Mouse (Mus musculus) MEL (cell line): ENCODE results near the gene Pla2g5. TPM values are rescaled to one million over a fixed set of nuclear protein-coding genes. Genes with fewer than 3 reads are reported as not detected.
"Not testable (repeated sequence)": the region's sequence is repeated elsewhere in the genome, so short reads cannot be mapped to it uniquely, and the experiment has no call there.

Experiments used
- DNase-seq: peaks from one replicate; pipeline ENCODE4 v3.0.0; 2011; ENCODE audit warnings: low read depth, low spot score
- H3K27ac ChIP-seq: 2 replicates; pipeline ENCODE4 v1.5.1; 2012; ENCODE audit warnings: low read depth, mild to moderate bottlenecking, control low read depth, low read length, moderate library complexity; ENCODE audit not compliant: control insufficient read depth
- H3K27me3 ChIP-seq, 2 experiments: fragments of 150-350 bp in 1 of 2; sonication (generic) in 1 of 2; 2 replicates each; pipeline ENCODE4 v1.6.1; 2012; ENCODE audit warnings: low read length in 2 of 2, mild to moderate bottlenecking in 2 of 2, improper control_type of control experiment in 1 of 2, moderate library complexity in 1 of 2; ENCODE audit not compliant: insufficient read depth in 2 of 2, control insufficient read depth in 1 of 2
- H3K36me3 ChIP-seq, 2 experiments: 2 replicates each; pipeline ENCODE4 v1.6.1; 2012 to 2014; ENCODE audit warnings: low read length in 2 of 2, improper control_type of control experiment in 1 of 2, inconsistent platforms in 1 of 2, mild to moderate bottlenecking in 1 of 2; ENCODE audit not compliant: insufficient read depth in 2 of 2, control insufficient read depth in 1 of 2
- H3K4me1 ChIP-seq, 2 experiments: fragments of 150-350 bp in 1 of 2; sonication (generic) in 1 of 2; 2 replicates each; pipeline ENCODE4 v1.6.1; 2012; ENCODE audit warnings: low read length in 2 of 2, improper control_type of control experiment in 1 of 2, mild to moderate bottlenecking in 1 of 2; ENCODE audit not compliant: insufficient read depth in 2 of 2, control insufficient read depth in 1 of 2
- H3K4me3 ChIP-seq, 2 experiments: fragments of 150-350 bp in 1 of 2; sonication (generic) in 1 of 2; 2 replicates each; pipeline ENCODE4 v1.5.1; 2012; ENCODE audit warnings: low read depth in 2 of 2, low read length in 2 of 2, mild to moderate bottlenecking in 2 of 2, moderate library complexity in 2 of 2, control low read depth in 1 of 2, improper control_type of control experiment in 1 of 2; ENCODE audit not compliant: control insufficient read depth in 1 of 2, insufficient read depth in 1 of 2
- H3K79me2 ChIP-seq: 2 replicates; pipeline ENCODE4 v1.6.1; 2012; ENCODE audit warnings: mild to moderate bottlenecking, low read length, moderate library complexity; ENCODE audit not compliant: control insufficient read depth, poor library complexity, insufficient read depth
- H3K9ac ChIP-seq: 2 replicates; pipeline ENCODE4 v1.6.1; 2012; ENCODE audit warnings: low read depth, mild to moderate bottlenecking, control low read depth, low read length, moderate library complexity; ENCODE audit not compliant: control insufficient read depth, poor library complexity, severe bottlenecking
- H3K9me3 ChIP-seq: fragments of 150-350 bp; sonication (generic); replicated peaks from 2 replicates; pipeline ENCODE4 v1.6.1; 2012; ENCODE audit warnings: mild to moderate bottlenecking, low read length, improper control_type of control experiment, moderate library complexity; ENCODE audit not compliant: insufficient read depth
- ELF1 ChIP-seq: IDR thresholded peaks from 2 replicates; pipeline ENCODE4 v1.6.1; 2014; ENCODE audit warnings: low read depth, mild to moderate bottlenecking, inconsistent platforms, low read length, improper control_type of control experiment, moderate library complexity
- EP300 ChIP-seq, 2 experiments: IDR thresholded peaks; 2 replicates each; pipeline ENCODE4 v1.6.1; 2011; ENCODE audit warnings: improper control_type of control experiment in 2 of 2, low read length in 2 of 2, low read depth in 1 of 2, mild to moderate bottlenecking in 1 of 2
- JUND ChIP-seq: IDR thresholded peaks from 2 replicates; pipeline ENCODE4 v1.6.1; 2011; ENCODE audit warnings: low read depth, mild to moderate bottlenecking, improper control_type of control experiment, low read length
- MAFK ChIP-seq: IDR thresholded peaks from 2 replicates; pipeline ENCODE4 v1.6.1; 2011; ENCODE audit warnings: low read depth, mild to moderate bottlenecking, low read length, improper control_type of control experiment, borderline replicate concordance
- MXI1 ChIP-seq: IDR thresholded peaks from 2 replicates; pipeline ENCODE4 v1.6.1; 2011; ENCODE audit warnings: mild to moderate bottlenecking, low read depth, low read length, improper control_type of control experiment
- POLR2A ChIP-seq, 2 experiments: IDR thresholded peaks; 2 replicates each; pipeline ENCODE4 v1.6.1; 2011 to 2012; ENCODE audit warnings: low read length in 2 of 2, mild to moderate bottlenecking in 2 of 2, control low read depth in 1 of 2, improper control_type of control experiment in 1 of 2, low read depth in 1 of 2, moderate library complexity in 1 of 2; ENCODE audit not compliant: control insufficient read depth in 1 of 2, insufficient read depth in 1 of 2, poor library complexity in 1 of 2
- RAD21 ChIP-seq: IDR thresholded peaks from 2 replicates; pipeline ENCODE4 v1.6.1; 2011; ENCODE audit warnings: mild to moderate bottlenecking, low read depth, low read length, improper control_type of control experiment
- SIN3A ChIP-seq: IDR thresholded peaks from 2 replicates; pipeline ENCODE4 v1.6.1; 2012; ENCODE audit warnings: low read length, improper control_type of control experiment, inconsistent platforms
- USF2 ChIP-seq, 2 experiments: IDR thresholded peaks; 2 replicates each; pipeline ENCODE4 v1.6.1; 2011 to 2012; ENCODE audit warnings: improper control_type of control experiment in 2 of 2, low read length in 2 of 2, borderline replicate concordance in 1 of 2, inconsistent platforms in 1 of 2, low read depth in 1 of 2, mild to moderate bottlenecking in 1 of 2; ENCODE audit not compliant: insufficient read depth in 1 of 2
- ZKSCAN1 ChIP-seq: IDR thresholded peaks from 2 replicates; pipeline ENCODE4 v1.6.1; 2012; ENCODE audit warnings: low read depth, mild to moderate bottlenecking, inconsistent platforms, low read length, improper control_type of control experiment, moderate library complexity
- ZMIZ1 ChIP-seq: IDR thresholded peaks from 2 replicates; pipeline ENCODE4 v1.6.1; 2012; ENCODE audit warnings: low read depth, mild to moderate bottlenecking, inconsistent platforms, low read length, improper control_type of control experiment, moderate library complexity
- polyA plus RNA-seq, 2 experiments: library from polyadenylated mRNA; stranded (reverse) in 1 of 2; unstranded in 1 of 2; fragments of >175 nt in 1 of 2; fragments of >200 nt in 1 of 2; gene quantifications; 2 replicates each; pipeline versions ENCODE4 v1.2.1 to v1.2.4; 2012; ENCODE audit warnings: low replicate concordance in 2 of 2, low read depth in 1 of 2; ENCODE audit not compliant: insufficient read length in 2 of 2, insufficient read depth in 1 of 2, missing spikeins in 1 of 2
- total RNA-seq: library from RNA; depleted of rRNA; stranded (reverse); fragments of 300-350 nt; gene quantifications from 2 replicates; pipeline ENCODE4 v1.2.3, GENCODE M21; 2012

The Pla2g5 gene
- total and polyA plus RNA-seq, 3 experiments: not detected

DNA sequence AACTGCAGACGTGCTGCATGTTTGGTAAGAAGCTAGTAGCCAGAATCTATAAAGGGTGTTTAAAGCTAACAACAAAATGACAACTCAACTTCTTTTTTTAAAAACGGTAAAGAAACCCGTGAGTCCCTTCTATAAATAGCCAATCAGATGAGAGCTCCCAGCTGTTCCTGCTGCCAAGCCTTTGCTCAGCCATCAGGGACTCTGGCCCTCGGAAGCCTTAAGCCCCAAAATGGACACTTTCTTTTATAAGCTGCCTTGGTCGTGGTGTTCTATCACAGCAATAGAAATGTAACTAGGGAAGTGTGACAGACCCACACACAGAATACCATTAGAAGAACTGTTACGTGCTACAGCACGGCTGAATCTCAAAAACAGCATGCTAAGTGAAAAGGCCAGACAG, 36.1 kb upstream of the Pla2g5 start:
- Histone ChIP-seq H3K9ac (no peak overlapping the region), H3K9me3 (no peaks in the 10 kb centered on the region), H3K27ac (no peak overlapping the region), H3K36me3 (no peaks in the 10 kb centered on the region; a peak in 1 of 4 replicates), H3K4me1 (no peaks in the 10 kb centered on the region), H3K79me2 (no peaks in the 10 kb centered on the region), H3K27me3 (no peaks in the 10 kb centered on the region), H3K4me3 (no peak overlapping the region)
- TF ChIP-seq JUND (no peak), POLR2A (IDR thresholded peaks at IDR 0.05; ENCODE audit: control insufficient read depth in 1 of 2, insufficient read depth in 1 of 2, low read depth in 1 of 2, low read length in 2 of 2, poor library complexity in 1 of 2) (no peak)
- no peak for DNase-seq

DNA sequence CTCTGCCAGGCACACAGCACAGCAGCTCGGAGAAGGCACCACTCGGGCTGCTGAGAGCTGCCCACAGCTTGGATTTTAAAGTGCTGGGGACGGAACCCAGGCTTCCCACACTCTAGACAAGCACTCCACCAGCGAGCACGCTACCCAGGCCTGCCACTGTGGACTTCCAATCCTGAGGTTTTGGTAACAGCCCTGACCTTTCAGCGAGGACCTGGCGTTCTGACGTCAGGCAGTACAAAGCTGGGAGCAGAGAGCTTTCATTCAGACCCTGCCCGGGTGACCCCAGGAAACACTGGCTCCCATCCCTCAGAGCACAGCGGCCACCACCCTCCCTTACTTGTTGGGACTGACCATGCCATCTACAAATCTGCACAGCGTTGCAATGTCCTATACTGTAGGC, 30.5 kb upstream of the Pla2g5 start:
- not testable (repeated sequence) for H3K27ac ChIP-seq, H3K79me2 ChIP-seq, H3K4me3 ChIP-seq, H3K4me1 ChIP-seq, H3K36me3 ChIP-seq, H3K9me3 ChIP-seq, H3K9ac ChIP-seq, DNase-seq, H3K27me3 ChIP-seq

DNA sequence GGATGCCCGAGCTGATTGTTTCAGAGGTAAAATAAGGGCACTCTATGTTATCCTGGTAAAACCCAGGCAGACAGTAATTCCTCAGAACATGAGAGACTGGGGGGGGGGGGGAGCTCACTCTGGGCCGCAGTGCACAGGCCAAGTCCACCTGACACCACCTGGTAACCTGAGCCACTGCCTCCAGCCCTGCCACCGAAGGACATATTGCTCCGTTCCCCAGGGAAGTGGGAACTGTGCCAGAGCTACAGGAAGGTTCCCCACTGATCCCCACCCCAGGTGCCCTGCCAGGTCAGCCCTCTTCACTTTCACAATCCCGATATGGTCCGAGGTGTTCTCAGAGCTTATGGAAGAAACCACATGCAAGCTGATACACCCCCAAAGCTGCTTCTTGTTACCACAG, 29.4 kb upstream of the Pla2g5 start:
- no peaks in the 10 kb centered on the region for H3K9me3 ChIP-seq
- H3K4me3 ChIP-seq: no peak overlapping the region
- H3K36me3 ChIP-seq: no peaks in the 10 kb centered on the region; a peak in 1 of 4 replicates
- DNase-seq: no peak
- TF ChIP-seq MAFK: no peak
- no peak for TF ChIP-seq USF2 (IDR thresholded peaks at IDR 0.05; ENCODE audit: borderline replicate concordance in 1 of 2, insufficient read depth in 1 of 2, low read depth in 1 of 2, low read length in 2 of 2)
- no peak for TF ChIP-seq ZKSCAN1
- H3K27ac ChIP-seq: no peak overlapping the region
- no peaks in the 10 kb centered on the region for H3K4me1 ChIP-seq
- no peaks in the 10 kb centered on the region for H3K79me2 ChIP-seq
- H3K9ac ChIP-seq: no peak overlapping the region
- no peaks in the 10 kb centered on the region for H3K27me3 ChIP-seq

DNA sequence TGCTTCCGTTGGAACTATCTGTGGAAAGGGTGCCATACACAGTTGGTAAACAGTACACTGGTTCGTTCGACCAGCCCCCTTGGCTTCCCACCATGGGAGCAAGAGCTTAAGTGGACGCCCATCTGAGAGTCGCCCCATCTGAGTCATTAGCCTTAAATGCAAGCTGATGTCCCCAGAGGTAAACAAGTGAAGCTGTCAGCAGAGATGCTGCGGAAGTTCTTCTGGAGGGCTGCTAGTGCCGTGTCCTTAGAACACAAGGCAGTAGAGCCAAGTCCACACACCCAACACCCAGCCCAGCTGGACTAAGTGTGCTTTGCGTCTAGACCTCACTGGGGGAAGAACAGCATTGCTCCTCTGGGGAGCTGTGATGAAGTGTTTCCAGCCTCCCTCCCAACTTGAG, 26.4 kb upstream of the Pla2g5 start:
- no peaks in the 10 kb centered on the region for H3K27me3 ChIP-seq
- H3K27ac ChIP-seq: no peak overlapping the region
- no peak overlapping the region for H3K4me3 ChIP-seq
- no peaks in the 10 kb centered on the region for H3K9me3 ChIP-seq
- no peaks in the 10 kb centered on the region for H3K36me3 ChIP-seq
- no peaks in the 10 kb centered on the region for H3K79me2 ChIP-seq
- TF ChIP-seq ELF1: no peak
- TF ChIP-seq RAD21: no peak
- TF ChIP-seq JUND: no peak
- no peak for TF ChIP-seq MXI1
- TF ChIP-seq SIN3A: no peak
- no peak for TF ChIP-seq EP300 (IDR thresholded peaks at IDR 0.05; ENCODE audit: low read depth in 1 of 2, low read length in 2 of 2)
- no peak for TF ChIP-seq ZMIZ1
- TF ChIP-seq, all 39 proteins: peak for 0
- H3K4me1 ChIP-seq: no peaks in the 10 kb centered on the region
- H3K9ac ChIP-seq: no peak overlapping the region
- no peak for DNase-seq
